Mouse (Mus musculus) stomach, postnatal 0 days (tissue): ENCODE results near the gene Slc17a2.

Source experiments
- CTCF ChIP-seq: IDR thresholded peaks from 2 replicates; pipeline ENCODE4 v1.5.1; 2016; ENCODE audit warnings: antibody characterized with exemption, low read depth, mild to moderate bottlenecking, moderate library complexity
- EP300 ChIP-seq: optimal IDR thresholded peaks from 2 replicates; pipeline ENCODE3; 2016; ENCODE audit warnings: antibody characterized with exemption

DNA sequence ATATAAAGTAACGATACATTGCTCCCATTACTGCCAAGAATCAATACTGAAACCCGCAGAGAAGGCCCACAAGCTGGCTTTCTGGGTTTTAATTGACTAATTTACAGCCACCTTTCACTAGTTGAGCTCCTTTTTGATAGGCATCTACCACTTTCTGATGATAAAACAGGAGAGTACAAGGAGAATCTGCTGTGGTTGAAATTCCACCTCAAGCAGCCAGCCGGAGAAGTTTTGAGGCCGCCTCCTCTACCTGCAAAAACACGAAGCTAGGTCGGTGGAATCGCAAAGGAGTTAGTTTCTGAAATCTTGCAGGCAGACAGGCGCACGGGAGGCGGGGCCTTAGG lies 43.6 kb upstream of the Slc17a2 start:
- TF ChIP-seq CTCF (no peak), EP300 (no peak)
